Mouse (Mus musculus) embryonic fibroblast, embryonic 13.5 days (primary cell): ENCODE data around the gene Il17re.

Source experiments
- CTCF ChIP-seq: IDR thresholded peaks from 2 replicates; pipeline ENCODE4 v1.5.1; 2011; ENCODE audit warnings: mild to moderate bottlenecking, control low read depth, low read length, moderate library complexity, borderline replicate concordance; ENCODE audit not compliant: insufficient read depth
- POLR2A ChIP-seq: IDR thresholded peaks from 2 replicates; pipeline ENCODE4 v1.6.1; 2011; ENCODE audit warnings: low read depth, mild to moderate bottlenecking, control low read depth, low read length, moderate library complexity

GRCm38 (mm10) chr6:113494258-113494788 is 36.0 kb downstream of the Il17re start:
- TF ChIP-seq CTCF (peak; percentile 77), POLR2A (0 out of 2 replicates have a peak, but pooled peaks have one; percentile 40)
